Mouse (Mus musculus) cerebellum, adult 2 months (tissue): Measurements from ENCODE around the gene Asxl2. TPM values are rescaled to one million over a fixed set of nuclear protein-coding genes. Genes with fewer than 3 reads are reported as not detected.

Experiments
- DNase-seq, 2 experiments: peaks; one replicate each; pipeline ENCODE4 v3.0.0; 2021
- H3K27ac ChIP-seq: fragments of 200-500 bp; 2 replicates; pipeline ENCODE4 v1.5.1; 2012; ENCODE audit warnings: low read length, control low read depth, inconsistent platforms; ENCODE audit not compliant: insufficient read depth
- H3K27me3 ChIP-seq: fragments of 200-500 bp; 2 replicates; pipeline ENCODE4 v1.6.1; 2012; ENCODE audit warnings: inconsistent platforms, mild to moderate bottlenecking, low read length, moderate library complexity; ENCODE audit not compliant: control insufficient read depth, insufficient read depth
- H3K4me1 ChIP-seq: fragments of 200-500 bp; 2 replicates; pipeline ENCODE4 v1.6.1; 2011; ENCODE audit warnings: low read length; ENCODE audit not compliant: control insufficient read depth, insufficient read depth
- H3K4me3 ChIP-seq: fragments of 200-500 bp; replicated peaks from 2 replicates; pipeline ENCODE3; 2011; ENCODE audit warnings: mild to moderate bottlenecking, low read depth, low read length, control low read depth; ENCODE audit not compliant: insufficient read depth
- CTCF ChIP-seq: fragments of 200-500 bp; IDR thresholded peaks from 2 replicates; pipeline ENCODE4 v1.5.1; 2011; ENCODE audit warnings: low read depth, mild to moderate bottlenecking, control low read depth, low read length, moderate library complexity, borderline replicate concordance; ENCODE audit not compliant: insufficient read depth
- POLR2A ChIP-seq: fragments of 200-500 bp; IDR thresholded peaks from 2 replicates; pipeline ENCODE4 v1.6.1; 2011; ENCODE audit warnings: low read length, control low read depth, borderline replicate concordance; ENCODE audit not compliant: insufficient read depth
- WGBS: fragments of 180-500 bp; shearing (Covaris S2); methylation state at CpG from one replicate; pipeline ENCODE4 v1.1.7; 2018; 5-methylcytosine and 5-hydroxymethylcytosine counted together
- polyA plus RNA-seq: library from polyadenylated mRNA; depleted of rRNA; stranded (reverse); fragments of >200 nt; gene quantifications from 2 replicates; pipeline ENCODE4 v1.2.3, GENCODE M21; 2012; rRNA removed

Asxl2 gene
- polyA plus RNA-seq, 1 experiment, result 13.7 TPM

DNA sequence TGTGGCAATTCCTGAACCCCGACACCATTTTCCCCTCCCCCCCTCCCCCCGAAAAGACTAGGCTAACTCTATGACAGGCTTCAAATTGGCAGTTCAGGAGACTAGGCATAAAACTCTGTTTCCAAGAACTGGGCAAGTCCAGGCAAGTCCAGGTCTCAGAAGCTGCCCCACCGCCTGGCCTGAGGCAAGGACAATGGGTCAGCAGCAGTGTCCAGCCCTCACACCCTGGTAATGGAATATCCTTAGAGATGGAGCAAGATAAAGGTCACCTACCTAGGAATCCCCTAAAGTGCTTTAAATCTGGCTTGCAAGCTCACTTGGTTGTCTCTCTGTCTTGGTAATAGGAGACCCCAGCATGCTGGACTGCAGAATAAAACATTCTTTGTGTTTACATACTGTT is 121.3 kb downstream of the Asxl2 start:
- H3K4me3 ChIP-seq, result no peak overlapping the region
- H3K4me1 ChIP-seq, result no peaks in the 10 kb centered on the region
- WGBS, result 75% methylated on average over 3 of the region's 3 CpGs
- no peak for DNase-seq
- no peak overlapping the region for H3K27ac ChIP-seq
- TF ChIP-seq POLR2A (no peak), CTCF (no peak)
- no peaks in the 10 kb centered on the region for H3K27me3 ChIP-seq

DNA sequence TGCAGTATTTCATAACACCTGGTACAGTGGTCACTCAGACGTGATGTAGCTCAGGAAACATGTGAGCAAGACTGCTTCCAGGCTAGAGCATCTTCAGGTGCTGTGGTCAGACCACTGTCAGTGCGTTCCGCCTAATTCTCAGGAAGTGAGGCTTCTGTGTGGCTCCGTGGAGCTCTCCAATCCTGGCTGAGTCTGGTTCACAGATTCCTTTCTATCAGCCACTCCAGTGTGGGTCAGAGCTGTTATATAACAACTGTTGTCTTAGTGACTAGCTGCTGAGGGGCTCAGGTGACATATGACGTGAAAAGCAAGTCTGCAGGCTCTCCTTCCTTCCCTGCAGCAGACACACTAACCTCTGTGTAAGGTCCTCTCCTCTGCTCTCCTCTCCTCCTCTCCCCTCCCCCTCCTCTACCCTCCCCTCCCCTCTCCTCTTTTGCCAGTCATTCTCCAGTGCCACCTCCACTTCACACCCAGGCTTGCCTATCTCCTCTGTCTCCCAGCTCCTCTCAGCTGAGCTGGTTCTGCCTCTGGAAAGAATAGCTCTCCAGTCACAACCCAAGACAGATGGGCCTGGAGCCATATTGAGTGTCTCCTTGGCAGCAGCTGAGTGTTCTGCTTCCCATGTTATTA is 122.0 kb downstream of the Asxl2 start:
- Histone ChIP-seq H3K27ac (no peak overlapping the region), H3K4me1 (no peaks in the 10 kb centered on the region), H3K4me3 (no peak overlapping the region), H3K27me3 (no peaks in the 10 kb centered on the region)
- WGBS, result 67% methylated on average over 5 of the region's 5 CpGs
- no peak for DNase-seq
- no peak for TF ChIP-seq CTCF
- TF ChIP-seq POLR2A, result no peak

DNA sequence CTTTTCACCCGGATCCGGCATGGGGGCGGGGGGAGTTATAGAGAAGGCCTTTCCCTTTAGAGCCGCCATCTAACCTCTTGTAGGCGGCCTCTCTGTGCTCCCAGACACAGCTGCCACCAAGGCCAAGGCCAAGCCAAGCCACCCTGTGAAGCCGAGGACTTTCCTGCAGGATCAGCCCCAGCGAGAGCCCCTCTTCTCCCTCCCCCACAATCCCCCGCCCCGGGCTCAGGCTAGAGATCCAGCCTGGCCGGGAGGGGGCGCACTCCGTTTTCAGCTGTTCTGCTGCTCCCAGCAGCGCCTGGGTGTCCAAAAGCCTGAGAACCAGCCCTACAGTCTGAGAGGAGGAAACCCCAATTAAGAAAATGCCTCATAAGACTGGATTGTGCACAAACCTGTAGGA is 123.6 kb downstream of the Asxl2 start:
- Histone ChIP-seq H3K4me1 (no peaks in the 10 kb centered on the region), H3K4me3 (no peak overlapping the region), H3K27me3 (no peaks in the 10 kb centered on the region), H3K27ac (no peak overlapping the region)
- TF ChIP-seq POLR2A (no peak), CTCF (no peak)
- WGBS, result 27% methylated on average over 13 of the region's 13 CpGs
- DNase-seq, result no peak

Other genes starting within 250 kb of the Asxl2 start
- 96.6 and 97.0 TPM in 2 replicates for gene Rab10, start 116.9 kb upstream of the Asxl2 start, polyA plus RNA-seq
- 115 and 118 TPM in 2 replicates for gene Kif3c, start 61.7 kb upstream of the Asxl2 start, polyA plus RNA-seq
- gene Dtnb, start 145.5 kb downstream of the Asxl2 start, polyA plus RNA-seq, result 86.6 and 91.3 TPM in 2 replicates